Mouse (Mus musculus): ENCODE results near the gene Slc38a6. TPM values are rescaled to one million over a fixed set of nuclear protein-coding genes. Genes with fewer than 3 reads are reported as not detected.

The Slc38a6 gene
- polyA plus RNA-seq, 1 experiment = 18.8 TPM

DNA sequence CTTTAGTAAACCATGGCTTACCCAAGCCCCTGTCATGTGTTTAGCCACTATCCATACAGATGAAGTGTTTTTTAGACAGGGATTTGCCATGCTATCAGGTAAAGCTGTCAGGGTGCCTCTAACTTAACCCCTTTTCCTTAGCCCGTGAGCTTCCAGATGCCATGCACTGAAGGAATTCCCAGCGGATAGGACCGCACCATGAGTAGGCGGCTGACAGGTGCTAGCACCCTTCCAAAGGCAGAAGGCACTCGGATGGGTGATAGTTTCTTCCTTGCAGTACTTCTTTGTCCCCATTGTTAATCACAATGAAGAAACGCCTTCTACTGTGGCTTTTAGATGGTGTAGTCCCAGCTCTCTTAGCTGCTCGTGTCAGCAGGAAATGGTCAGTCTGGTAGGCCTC, 60.6 kb downstream of the Slc38a6 start:
- no peaks in the 10 kb centered on the region for H3K9me3 ChIP-seq (replicated peaks; ENCODE audit: control insufficient read depth, insufficient read depth, low read length, poor library complexity, severe bottlenecking)
- no peak overlapping the region for H3K9ac ChIP-seq (ENCODE audit: low read depth, poor library complexity, severe bottlenecking)
- TF ChIP-seq CTCF (IDR thresholded peaks at IDR 0.05; ENCODE audit: low read depth, low read length) (no peak), EP300 (IDR thresholded peaks at IDR 0.05; ENCODE audit: insufficient read depth, low read depth, low read length) (no peak)
- H3K4me3 ChIP-seq (ENCODE audit: low read depth, low read length) = no peak overlapping the region
- no peaks in the 10 kb centered on the region for H3K4me1 ChIP-seq (ENCODE audit: control insufficient read depth, insufficient read depth, low read length)
- H3K27me3 ChIP-seq (ENCODE audit: control insufficient read depth, insufficient read depth, low read length, poor library complexity, severe bottlenecking) = no peaks in the 10 kb centered on the region
- H3K36me3 ChIP-seq (ENCODE audit: control insufficient read depth, insufficient read depth, low read length, poor library complexity, severe bottlenecking) = no peaks in the 10 kb centered on the region; the same call in 1 of the 2 replicates
- no peak overlapping the region for H3K27ac ChIP-seq (ENCODE audit: insufficient read depth, low read length)

DNA sequence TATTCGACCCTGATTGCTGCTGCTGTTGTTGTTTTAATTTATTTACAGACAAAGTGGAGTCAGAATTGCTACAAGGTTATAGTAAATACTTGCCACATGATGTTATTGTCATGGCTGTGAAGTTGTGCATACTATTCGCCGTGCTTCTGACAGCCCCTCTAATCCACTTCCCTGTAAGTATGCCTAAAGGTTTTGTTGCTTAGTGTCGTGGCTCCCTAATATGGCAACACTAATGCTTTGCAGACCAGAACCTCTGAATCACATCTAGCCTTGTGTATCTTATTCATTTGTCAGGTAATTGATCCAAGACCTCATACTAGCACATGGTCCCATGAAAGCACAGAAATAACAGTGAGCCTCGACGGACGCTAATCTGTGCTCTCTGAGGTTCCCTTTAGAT, 63.9 kb downstream of the Slc38a6 start:
- Histone ChIP-seq H3K27ac (ENCODE audit: insufficient read depth, low read length) (no peak overlapping the region), H3K9me3 (replicated peaks; ENCODE audit: control insufficient read depth, insufficient read depth, low read length, poor library complexity, severe bottlenecking) (no peaks in the 10 kb centered on the region), H3K9ac (ENCODE audit: low read depth, poor library complexity, severe bottlenecking) (no peak overlapping the region), H3K4me1 (ENCODE audit: control insufficient read depth, insufficient read depth, low read length) (no peaks in the 10 kb centered on the region), H3K36me3 (ENCODE audit: control insufficient read depth, insufficient read depth, low read length, poor library complexity, severe bottlenecking) (no peaks in the 10 kb centered on the region), H3K27me3 (ENCODE audit: control insufficient read depth, insufficient read depth, low read length, poor library complexity, severe bottlenecking) (no peaks in the 10 kb centered on the region), H3K4me3 (ENCODE audit: low read depth, low read length) (no peak overlapping the region)
- TF ChIP-seq EP300 (IDR thresholded peaks at IDR 0.05; ENCODE audit: insufficient read depth, low read depth, low read length) = no peak
- no peak for TF ChIP-seq CTCF (IDR thresholded peaks at IDR 0.05; ENCODE audit: low read depth, low read length)
- no peak for TF ChIP-seq POLR2A (IDR thresholded peaks at IDR 0.05; ENCODE audit: insufficient read depth, low read length)

DNA sequence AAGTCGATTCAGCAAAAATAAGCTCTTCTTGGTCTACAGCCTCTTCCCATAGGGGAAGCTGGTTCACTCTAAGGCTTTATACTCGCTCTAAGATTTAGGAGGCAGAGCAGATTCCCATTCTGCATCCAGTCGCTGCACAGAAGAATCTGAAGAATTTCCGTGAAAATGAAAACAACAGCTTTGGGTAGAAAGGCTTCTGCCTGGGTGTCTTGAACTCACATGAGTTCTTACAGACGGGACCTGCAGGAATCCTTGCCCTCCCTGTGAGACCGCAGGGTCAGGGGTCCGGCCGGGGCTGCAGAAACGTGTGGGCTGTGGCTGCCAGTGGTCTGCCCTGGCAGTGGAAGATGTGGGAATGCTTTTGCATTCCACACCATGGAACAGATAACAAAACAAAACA, 64.4 kb downstream of the Slc38a6 start:
- no peaks in the 10 kb centered on the region for H3K4me1 ChIP-seq (ENCODE audit: control insufficient read depth, insufficient read depth, low read length)
- H3K36me3 ChIP-seq (ENCODE audit: control insufficient read depth, insufficient read depth, low read length, poor library complexity, severe bottlenecking) = no peaks in the 10 kb centered on the region
- H3K27me3 ChIP-seq (ENCODE audit: control insufficient read depth, insufficient read depth, low read length, poor library complexity, severe bottlenecking) = no peaks in the 10 kb centered on the region
- no peak overlapping the region for H3K4me3 ChIP-seq (ENCODE audit: low read depth, low read length)
- no peaks in the 10 kb centered on the region for H3K9me3 ChIP-seq (replicated peaks; ENCODE audit: control insufficient read depth, insufficient read depth, low read length, poor library complexity, severe bottlenecking)
- TF ChIP-seq POLR2A (IDR thresholded peaks at IDR 0.05; ENCODE audit: insufficient read depth, low read length) (no peak), EP300 (IDR thresholded peaks at IDR 0.05; ENCODE audit: insufficient read depth, low read depth, low read length) (no peak), CTCF (IDR thresholded peaks at IDR 0.05; ENCODE audit: low read depth, low read length) (no peak)
- H3K9ac ChIP-seq (ENCODE audit: low read depth, poor library complexity, severe bottlenecking) = no peak overlapping the region
- no peak overlapping the region for H3K27ac ChIP-seq (ENCODE audit: insufficient read depth, low read length)

DNA sequence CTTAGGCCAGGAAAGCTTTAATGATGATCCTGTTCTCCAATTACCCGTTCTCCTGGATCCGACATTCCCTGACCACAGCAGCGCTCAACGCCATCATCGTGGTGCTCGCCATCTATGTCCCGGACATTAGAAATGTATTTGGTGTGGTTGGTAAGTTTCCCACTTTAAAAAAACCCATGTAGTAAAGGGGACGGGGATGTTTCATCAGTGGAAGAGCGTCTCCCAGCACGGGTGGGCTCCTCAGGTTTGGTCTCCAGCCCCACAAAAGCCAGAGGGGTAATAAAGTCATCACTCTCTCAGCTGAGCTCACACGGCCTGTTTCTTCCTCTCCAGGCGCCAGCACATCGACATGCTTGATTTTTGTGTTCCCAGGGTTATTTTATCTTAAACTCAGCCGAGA, 65.2 kb downstream of the Slc38a6 start:
- H3K4me3 ChIP-seq (ENCODE audit: low read depth, low read length) = no peak overlapping the region
- no peak overlapping the region for H3K9ac ChIP-seq (ENCODE audit: low read depth, poor library complexity, severe bottlenecking)
- H3K27me3 ChIP-seq (ENCODE audit: control insufficient read depth, insufficient read depth, low read length, poor library complexity, severe bottlenecking) = no peaks in the 10 kb centered on the region
- H3K36me3 ChIP-seq (ENCODE audit: control insufficient read depth, insufficient read depth, low read length, poor library complexity, severe bottlenecking) = no peaks in the 10 kb centered on the region
- H3K4me1 ChIP-seq (ENCODE audit: control insufficient read depth, insufficient read depth, low read length) = no peaks in the 10 kb centered on the region
- H3K27ac ChIP-seq (ENCODE audit: insufficient read depth, low read length) = no peak overlapping the region
- TF ChIP-seq EP300 (IDR thresholded peaks at IDR 0.05; ENCODE audit: insufficient read depth, low read depth, low read length) = no peak
- no peak for TF ChIP-seq CTCF (IDR thresholded peaks at IDR 0.05; ENCODE audit: low read depth, low read length)
- no peak for TF ChIP-seq POLR2A (IDR thresholded peaks at IDR 0.05; ENCODE audit: insufficient read depth, low read length)
- H3K9me3 ChIP-seq (replicated peaks; ENCODE audit: control insufficient read depth, insufficient read depth, low read length, poor library complexity, severe bottlenecking) = no peaks in the 10 kb centered on the region

DNA sequence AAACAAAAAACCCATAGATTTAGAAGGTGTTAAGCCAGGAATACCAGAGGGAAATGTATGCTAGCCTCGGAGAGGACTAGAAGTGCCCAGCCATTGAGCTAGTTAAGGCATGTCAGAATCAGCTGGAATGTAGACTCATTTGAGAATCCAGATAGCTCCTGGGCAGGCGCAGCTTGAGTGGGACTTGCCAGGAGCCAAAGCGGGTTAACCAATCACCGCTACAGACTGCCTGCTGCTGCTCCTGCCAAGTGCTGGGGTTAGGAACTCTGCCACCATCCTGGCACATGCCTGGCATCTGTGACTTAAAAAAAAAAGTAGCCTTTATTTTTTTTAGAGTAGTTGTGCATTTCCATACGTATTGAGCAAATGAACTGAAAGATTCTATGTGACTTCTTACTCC, 66.8 kb downstream of the Slc38a6 start:
- TF ChIP-seq EP300 (IDR thresholded peaks at IDR 0.05; ENCODE audit: insufficient read depth, low read depth, low read length) = no peak
- Histone ChIP-seq H3K27ac (ENCODE audit: insufficient read depth, low read length) (no peak overlapping the region), H3K27me3 (ENCODE audit: control insufficient read depth, insufficient read depth, low read length, poor library complexity, severe bottlenecking) (no peaks in the 10 kb centered on the region), H3K9ac (ENCODE audit: low read depth, poor library complexity, severe bottlenecking) (no peak overlapping the region), H3K36me3 (ENCODE audit: control insufficient read depth, insufficient read depth, low read length, poor library complexity, severe bottlenecking) (no peaks in the 10 kb centered on the region), H3K4me3 (ENCODE audit: low read depth, low read length) (no peak overlapping the region), H3K4me1 (ENCODE audit: control insufficient read depth, insufficient read depth, low read length) (no peaks in the 10 kb centered on the region), H3K9me3 (replicated peaks; ENCODE audit: control insufficient read depth, insufficient read depth, low read length, poor library complexity, severe bottlenecking) (no peaks in the 10 kb centered on the region)

DNA sequence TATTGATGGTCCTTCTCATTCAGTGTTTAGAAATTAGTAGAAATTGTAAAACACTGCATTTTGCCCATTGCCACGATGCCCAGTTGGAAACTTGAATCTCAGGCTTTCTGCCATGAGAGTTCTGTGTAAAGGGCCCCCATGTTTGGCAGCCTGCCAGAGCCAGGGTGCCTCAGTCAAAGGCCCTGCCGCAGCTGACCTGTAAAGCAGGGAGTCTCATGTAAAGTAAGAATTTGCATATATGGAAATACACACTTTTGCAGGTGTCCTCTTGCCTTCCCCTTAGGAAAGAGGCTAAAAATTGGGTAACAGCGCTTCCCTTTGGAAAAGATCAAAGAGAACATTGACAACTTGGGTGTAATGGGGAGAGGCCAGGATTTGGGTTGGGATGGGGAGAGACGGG, 67.9 kb downstream of the Slc38a6 start:
- no peaks in the 10 kb centered on the region for H3K4me1 ChIP-seq (ENCODE audit: control insufficient read depth, insufficient read depth, low read length)
- no peak overlapping the region for H3K27ac ChIP-seq (ENCODE audit: insufficient read depth, low read length)
- no peaks in the 10 kb centered on the region for H3K9me3 ChIP-seq (replicated peaks; ENCODE audit: control insufficient read depth, insufficient read depth, low read length, poor library complexity, severe bottlenecking)
- no peak overlapping the region for H3K9ac ChIP-seq (ENCODE audit: low read depth, poor library complexity, severe bottlenecking)
- H3K36me3 ChIP-seq (ENCODE audit: control insufficient read depth, insufficient read depth, low read length, poor library complexity, severe bottlenecking) = no peaks in the 10 kb centered on the region
- H3K27me3 ChIP-seq (ENCODE audit: control insufficient read depth, insufficient read depth, low read length, poor library complexity, severe bottlenecking) = no peaks in the 10 kb centered on the region
- TF ChIP-seq POLR2A (IDR thresholded peaks at IDR 0.05; ENCODE audit: insufficient read depth, low read length) = no peak
- no peak for TF ChIP-seq EP300 (IDR thresholded peaks at IDR 0.05; ENCODE audit: insufficient read depth, low read depth, low read length)
- TF ChIP-seq CTCF (IDR thresholded peaks at IDR 0.05; ENCODE audit: low read depth, low read length) = no peak
- no peak overlapping the region for H3K4me3 ChIP-seq (ENCODE audit: low read depth, low read length)
